In genomic region chr9:36881615-36882014, GRCm38 (mm10) we compare ENCODE assay signal across 17 mouse cellular contexts. TPM values are rescaled to one million over a fixed set of nuclear protein-coding genes. Genes with fewer than 3 reads are reported as not detected.
DNase-seq lines count a peak whose midpoint lies in the region; ATAC-seq and TF ChIP-seq lines count a peak whose summit lies in the region.
"Had no signal": no experiment of that assay in that cellular context is flagged by ENCODE, and none has a peak within 500 bp of the region (broad histone marks: within the 10 kb centered on the region; RNA-seq: fewer than 3 reads in every experiment).

No protein-coding gene starts in this region.

- peak overlapping the region; percentile 21; the same call in 1 of the 2 replicates for H3K4me2 ChIP-seq in forebrain, embryonic 15.5 days (replicated peaks)
- H3K4me2 ChIP-seq in hindbrain, postnatal 0 days (ENCODE audit: low read depth, low read length) = no peak overlapping the region
- no peak overlapping the region for H3K4me2 ChIP-seq in neural tube, embryonic 13.5 days
- H3K4me2 ChIP-seq: limb, embryonic 15.5 days had no signal

- peak overlapping the region; percentile 92 for H3K27ac ChIP-seq in forebrain, embryonic 15.5 days (replicated peaks)
- H3K27ac ChIP-seq in hindbrain, postnatal 0 days = peak overlapping the region; percentile 68
- peak overlapping the region; percentile 88 for H3K27ac ChIP-seq in neural tube, embryonic 13.5 days (replicated peaks)
- H3K27ac ChIP-seq in gastrocnemius, adult 2 months = no peak overlapping the region
- H3K27ac ChIP-seq: limb, embryonic 15.5 days had no signal

- H3K9me3 ChIP-seq in forebrain, embryonic 15.5 days = no peaks in the 10 kb centered on the region
- H3K9me3 ChIP-seq in hindbrain, postnatal 0 days (ENCODE audit: low read length) = no peaks in the 10 kb centered on the region
- no peaks in the 10 kb centered on the region for H3K9me3 ChIP-seq in neural tube, embryonic 13.5 days
- H3K9me3 ChIP-seq: limb, embryonic 15.5 days had no signal

- no peak overlapping the region for H3K4me3 ChIP-seq in forebrain, embryonic 15.5 days
- H3K4me3 ChIP-seq in hindbrain, postnatal 0 days (ENCODE audit: low read length) = no peak overlapping the region
- no peak overlapping the region for H3K4me3 ChIP-seq in neural tube, embryonic 13.5 days
- H3K4me3 ChIP-seq in gastrocnemius, adult 2 months = no peak overlapping the region
- H3K4me3 ChIP-seq: erythroblast, embryonic 14.5 days; limb, embryonic 15.5 days had no signal

- peaks cover 16% of the 10 kb centered on the region for H3K4me1 ChIP-seq in forebrain, embryonic 15.5 days
- H3K4me1 ChIP-seq in hindbrain, postnatal 0 days (ENCODE audit: insufficient read depth, low read length) = peaks cover 5% of the 10 kb centered on the region; the same call in 1 of the 2 replicates
- H3K4me1 ChIP-seq in neural tube, embryonic 13.5 days (replicated peaks) = peaks cover 24% of the 10 kb centered on the region
- H3K4me1 ChIP-seq: limb, embryonic 15.5 days had no signal

- no peak for TF ChIP-seq CTCF in hindbrain, postnatal 0 days (IDR thresholded peaks at IDR 0.05; ENCODE audit: low read depth)
- TF ChIP-seq CTCF in gastrocnemius, adult 2 months (IDR thresholded peaks at IDR 0.05) = no peak

- DNase-seq in frontal cortex, postnatal 36 days (ENCODE audit: low spot score in 2 of 2) = no peak
- DNase-seq in hindbrain, postnatal 0 days (ENCODE audit: low spot score) = no peak
- no peak for DNase-seq in gastrocnemius, adult 2 months
- DNase-seq in retina, embryonic 14.5 days (ENCODE audit: low spot score) = no peak
- no peak for DNase-seq in adrenal gland, adult 8-10 months
- DNase-seq: cerebellum, adult 9-11 months; gastrocnemius, postnatal 10 days; kidney, postnatal 25 days; lung, adult 18-20 months; right cerebral cortex, postnatal 4 days; thymus, postnatal 4 days had no signal

- WGBS in forebrain, embryonic 15.5 days = 39% methylated on average over 5 of the region's 5 CpGs
- 33% methylated on average over 5 of the region's 5 CpGs for WGBS in hindbrain, postnatal 0 days
- WGBS in neural tube, embryonic 13.5 days = 52% methylated on average over 5 of the region's 5 CpGs

- peak; percentile 39 for ATAC-seq in frontal cortex, adult (ENCODE audit: low TSS enrichment)
- peak; percentile 44 for ATAC-seq in forebrain, embryonic 15.5 days (replicated peaks)
- ATAC-seq in hindbrain, postnatal 0 days = peak; percentile 21; the same call in 1 of the 2 replicates
- peak; percentile 30; the same call in 1 of the 2 replicates for ATAC-seq in neural tube, embryonic 13.5 days (ENCODE audit: low read depth)
- ATAC-seq: intestine, postnatal 0 days had no signal

- H3K36me3 ChIP-seq in forebrain, embryonic 15.5 days = peaks cover 39% of the 10 kb centered on the region
- peaks cover 29% of the 10 kb centered on the region; the same call in 1 of the 2 replicates for H3K36me3 ChIP-seq in hindbrain, postnatal 0 days (ENCODE audit: insufficient read depth, low read length)
- peaks cover 40% of the 10 kb centered on the region for H3K36me3 ChIP-seq in neural tube, embryonic 13.5 days
- H3K36me3 ChIP-seq: limb, embryonic 15.5 days had no signal

- H3K27me3 ChIP-seq in forebrain, embryonic 15.5 days = no peaks in the 10 kb centered on the region
- no peaks in the 10 kb centered on the region for H3K27me3 ChIP-seq in hindbrain, postnatal 0 days (ENCODE audit: insufficient read depth, low read length)
- no peaks in the 10 kb centered on the region for H3K27me3 ChIP-seq in neural tube, embryonic 13.5 days
- H3K27me3 ChIP-seq: limb, embryonic 15.5 days had no signal

- no peak overlapping the region for H3K9ac ChIP-seq in forebrain, embryonic 15.5 days (replicated peaks)
- no peak overlapping the region for H3K9ac ChIP-seq in hindbrain, postnatal 0 days (replicated peaks; ENCODE audit: low read length)
- no peak overlapping the region for H3K9ac ChIP-seq in neural tube, embryonic 13.5 days
- H3K9ac ChIP-seq: limb, embryonic 15.5 days had no signal

- intact Hi-C loops in gastrocnemius, adult 2 months (cut with DNase I) = loop anchor here (5.0 kb wide), 1 partner anchor 84 kb away; the partner anchor contains the start of gene Ei24

RNA-seq across cellular contexts. Expression of gene Fez1, which starts 60.0 kb away (rescaled TPM):
- 671 and 696 TPM in 2 replicates for polyA plus RNA-seq in forebrain, embryonic 15.5 days (2015; fragmentation: Nextera tagmentation; extraction: Ambion mirVana)
- 237 and 300 TPM in 2 replicates for total RNA-seq in hindbrain, postnatal 0 days (2014; rRNA removed)
- polyA plus RNA-seq in hindbrain, postnatal 0 days (2015; fragmentation: Nextera tagmentation; extraction: Ambion mirVana) = 464 and 483 TPM in 2 replicates
- polyA plus RNA-seq in neural tube, embryonic 13.5 days (2015; fragmentation: Nextera tagmentation; extraction: Ambion mirVana) = 613 and 615 TPM in 2 replicates
- 1 to 10 TPM; 4.2 to 4.7 TPM for total RNA-seq in gastrocnemius, adult 2 months (2021)
- 10 to 100 TPM in 1 of 4 experiments, 1 to 10 TPM in 3; 5.7 to 10.3 (median 7.5) TPM for total RNA-seq in adrenal gland, adult 8-10 months (2022)
- polyA plus RNA-seq: erythroblast, embryonic 14.5 days had no signal

Comparison
In these comparisons a context has a peak if more than half of its experiments do, and no peak if none do; other contexts are left out.
1. RNA of gene Fez1, which starts 60.0 kb away (total RNA-seq): 237 to 300 TPM in hindbrain, postnatal 0 days; 5.7 to 10.3 TPM in adrenal gland, adult 8-10 months and 4.2 to 4.7 TPM in gastrocnemius, adult 2 months; every median in the first group is over 10 times any median in the second.
2. Peak in every context shown above with its lines, with median percentiles within 50 percentile points of each other: ATAC-seq.